Comparison of ENCODE assay signal across 12 mouse cellular contexts in the genomic region with DNA sequence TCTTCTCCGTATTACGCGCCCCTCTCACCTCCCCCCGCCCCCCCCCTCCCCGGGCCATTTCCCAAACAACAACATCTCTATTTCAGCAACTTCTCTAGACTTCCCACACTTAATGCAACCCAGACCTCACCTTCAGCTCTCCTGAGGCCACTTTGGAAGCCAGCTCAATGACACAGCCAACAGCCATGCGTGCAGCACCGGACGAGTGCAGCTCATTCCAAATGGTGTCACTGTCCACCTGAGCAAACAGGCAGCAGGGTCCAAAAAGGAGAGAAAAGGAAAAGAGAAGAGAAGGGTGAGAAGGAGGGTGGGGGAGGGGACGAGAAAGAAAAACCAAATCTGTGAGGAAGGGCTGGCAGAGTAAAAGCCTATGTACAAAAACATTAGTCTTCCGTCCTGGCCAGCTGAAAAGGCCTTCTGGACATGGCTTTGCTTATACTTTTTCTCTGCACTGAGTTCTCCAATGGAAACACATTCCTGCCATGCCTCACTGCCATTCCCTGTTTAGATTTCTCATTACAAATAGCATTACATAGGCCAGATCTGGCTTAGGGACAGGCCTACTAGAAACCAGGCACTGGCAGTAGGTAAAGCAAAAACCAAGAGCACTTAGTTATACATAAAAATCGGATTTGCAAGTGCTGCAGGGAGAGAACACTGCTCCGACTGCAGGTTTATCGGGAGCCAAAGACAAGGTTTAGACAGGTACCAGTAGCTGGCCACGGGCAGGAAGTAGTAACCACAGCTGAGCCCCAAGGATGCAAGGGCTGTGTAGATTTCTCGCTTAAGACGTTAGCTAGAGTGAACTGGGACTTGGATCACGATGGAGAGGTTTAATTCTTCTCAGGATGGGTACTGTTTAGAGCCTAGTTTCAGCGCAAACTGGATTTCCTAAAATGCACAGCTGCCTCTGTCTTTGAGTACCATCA.
DNase-seq lines count a peak whose midpoint lies in the region; ATAC-seq lines count a peak whose summit lies in the region.
"Had no signal": no experiment of that assay in that cellular context is flagged by ENCODE, and none has a peak within 500 bp of the region (broad histone marks: within the 10 kb centered on the region; RNA-seq: fewer than 3 reads in every experiment).

No protein-coding gene starts in this region.

- no peaks in the 10 kb centered on the region for H3K27me3 ChIP-seq in neural tube, embryonic 15.5 days (replicated peaks)
- H3K27me3 ChIP-seq in embryonic facial prominence, embryonic 13.5 days = no peaks in the 10 kb centered on the region
- no peaks in the 10 kb centered on the region for H3K27me3 ChIP-seq in forebrain, embryonic 12.5 days
- H3K27me3 ChIP-seq: liver, embryonic 13.5 days; neural tube, embryonic 13.5 days had no signal

- WGBS in neural tube, embryonic 15.5 days = 87% methylated on average over 18 of the region's 18 CpGs
- 52% methylated on average over 18 of the region's 18 CpGs for WGBS in embryonic facial prominence, embryonic 13.5 days
- WGBS in forebrain, embryonic 12.5 days = 87% methylated on average over 18 of the region's 18 CpGs

- H3K9ac ChIP-seq in neural tube, embryonic 15.5 days (replicated peaks) = no peak overlapping the region
- no peak overlapping the region for H3K9ac ChIP-seq in embryonic facial prominence, embryonic 13.5 days
- no peak overlapping the region for H3K9ac ChIP-seq in forebrain, embryonic 12.5 days
- H3K9ac ChIP-seq: liver, embryonic 13.5 days; neural tube, embryonic 13.5 days had no signal

- no peaks in the 10 kb centered on the region for H3K9me3 ChIP-seq in neural tube, embryonic 15.5 days (replicated peaks)
- no peaks in the 10 kb centered on the region for H3K9me3 ChIP-seq in embryonic facial prominence, embryonic 13.5 days
- no peaks in the 10 kb centered on the region for H3K9me3 ChIP-seq in forebrain, embryonic 12.5 days
- H3K9me3 ChIP-seq: liver, embryonic 13.5 days; neural tube, embryonic 13.5 days had no signal

- no peaks in the 10 kb centered on the region for H3K36me3 ChIP-seq in neural tube, embryonic 15.5 days
- no peaks in the 10 kb centered on the region for H3K36me3 ChIP-seq in embryonic facial prominence, embryonic 13.5 days
- no peaks in the 10 kb centered on the region for H3K36me3 ChIP-seq in forebrain, embryonic 12.5 days (replicated peaks)
- H3K36me3 ChIP-seq: liver, embryonic 13.5 days; neural tube, embryonic 13.5 days had no signal

- H3K27ac ChIP-seq in neural tube, embryonic 15.5 days (replicated peaks) = no peak overlapping the region
- peak overlapping the region; percentile 73 for H3K27ac ChIP-seq in embryonic facial prominence, embryonic 13.5 days
- H3K27ac ChIP-seq in forebrain, embryonic 12.5 days = no peak overlapping the region
- H3K27ac ChIP-seq: liver, embryonic 13.5 days; neural tube, embryonic 13.5 days had no signal

- peak; percentile 25 for DNase-seq in neural tube, embryonic 10.5 days (ENCODE audit: extremely low spot score, low spot score)
- DNase-seq in frontal cortex, postnatal 14 days (ENCODE audit: low spot score in 2 of 2) = no peak
- no peak for DNase-seq in cerebellum, postnatal 14 days
- no peak for DNase-seq in testis, postnatal 14 days (ENCODE audit: low spot score)
- DNase-seq: kidney, adult 18-20 months; liver, embryonic 13.5 days; lung, postnatal 36 days had no signal

- ATAC-seq in neural tube, embryonic 15.5 days (ENCODE audit: low FRiP score) = no peak
- no peak for ATAC-seq in embryonic facial prominence, embryonic 13.5 days (ENCODE audit: insufficient number of reproducible peaks, insufficient read depth, low FRiP score, low TSS enrichment, low read depth)
- ATAC-seq in megakaryocyte progenitor cell, adult 5-6 weeks (replicated peaks; ENCODE audit: poor library complexity) = peak; percentile 42
- ATAC-seq in forebrain, embryonic 12.5 days (ENCODE audit: low FRiP score) = no peak

- H3K4me3 ChIP-seq in neural tube, embryonic 15.5 days (replicated peaks) = no peak overlapping the region
- no peak overlapping the region for H3K4me3 ChIP-seq in embryonic facial prominence, embryonic 13.5 days
- H3K4me3 ChIP-seq in forebrain, embryonic 12.5 days (replicated peaks) = no peak overlapping the region
- H3K4me3 ChIP-seq: liver, embryonic 13.5 days; neural tube, embryonic 13.5 days had no signal

- no peaks in the 10 kb centered on the region for H3K4me1 ChIP-seq in neural tube, embryonic 15.5 days
- peaks cover 13% of the 10 kb centered on the region for H3K4me1 ChIP-seq in embryonic facial prominence, embryonic 13.5 days
- H3K4me1 ChIP-seq in forebrain, embryonic 12.5 days = no peaks in the 10 kb centered on the region
- H3K4me1 ChIP-seq: liver, embryonic 13.5 days; neural tube, embryonic 13.5 days had no signal

- no peak overlapping the region for H3K4me2 ChIP-seq in neural tube, embryonic 15.5 days
- peak overlapping the region; percentile 33 for H3K4me2 ChIP-seq in embryonic facial prominence, embryonic 13.5 days
- H3K4me2 ChIP-seq in forebrain, embryonic 12.5 days = no peak overlapping the region
- H3K4me2 ChIP-seq: liver, embryonic 13.5 days; neural tube, embryonic 13.5 days had no signal
